Mouse (Mus musculus) brain, embryonic 14.5 days (tissue): Measurements from ENCODE around the gene Hemgn.

ENCODE experiments used
- CTCF ChIP-seq: fragments of 200-500 bp; IDR thresholded peaks from 2 replicates; pipeline ENCODE4 v1.5.1; 2012; ENCODE audit warnings: inconsistent platforms, mild to moderate bottlenecking, moderate library complexity, borderline replicate concordance; ENCODE audit not compliant: insufficient read depth, insufficient read length; ENCODE audit errors: extremely low read depth
- POLR2A ChIP-seq: fragments of 200-500 bp; IDR thresholded peaks from 2 replicates; pipeline ENCODE4 v1.6.1; 2012; ENCODE audit warnings: mild to moderate bottlenecking, inconsistent platforms, borderline replicate concordance; ENCODE audit not compliant: poor library complexity, insufficient read depth, insufficient read length, severe bottlenecking; ENCODE audit errors: extremely low read depth

DNA sequence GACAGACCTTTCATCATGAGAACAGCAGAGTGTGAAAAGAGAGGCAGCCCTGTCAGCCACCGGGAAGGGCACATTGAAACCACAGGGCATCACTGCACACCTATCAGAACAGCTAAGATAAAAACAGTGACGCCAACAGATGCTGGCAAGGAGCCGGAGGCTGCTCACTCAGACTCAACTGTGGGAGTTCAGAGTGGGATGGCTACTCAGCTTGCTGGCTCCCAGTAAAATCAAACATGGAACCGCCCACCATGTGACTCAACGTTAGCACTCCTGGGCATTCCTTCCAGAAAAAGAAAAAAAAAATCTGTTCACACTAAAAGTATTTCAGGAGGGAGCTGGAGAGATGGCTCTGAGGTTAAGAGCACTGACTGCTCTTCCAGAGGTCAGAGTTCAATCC lies 52.0 kb downstream of the Hemgn start:
- TF ChIP-seq CTCF: no peak
- TF ChIP-seq POLR2A: no peak
